Mouse (Mus musculus) urinary bladder, postnatal 25 days (tissue): ENCODE results near the gene Map4k5.
A peak's percentile ranks its signal among the peaks of the same experiment; 100 is the strongest.

Source experiments
- DNase-seq: peaks from one replicate; pipeline ENCODE4 v3.0.0; 2022; ENCODE audit warnings: low spot score

Gene Map4k5

GRCm38 (mm10) chr12:69838376-69838775 lies 54.6 kb downstream of the Map4k5 start:
- no peak for DNase-seq

DNA sequence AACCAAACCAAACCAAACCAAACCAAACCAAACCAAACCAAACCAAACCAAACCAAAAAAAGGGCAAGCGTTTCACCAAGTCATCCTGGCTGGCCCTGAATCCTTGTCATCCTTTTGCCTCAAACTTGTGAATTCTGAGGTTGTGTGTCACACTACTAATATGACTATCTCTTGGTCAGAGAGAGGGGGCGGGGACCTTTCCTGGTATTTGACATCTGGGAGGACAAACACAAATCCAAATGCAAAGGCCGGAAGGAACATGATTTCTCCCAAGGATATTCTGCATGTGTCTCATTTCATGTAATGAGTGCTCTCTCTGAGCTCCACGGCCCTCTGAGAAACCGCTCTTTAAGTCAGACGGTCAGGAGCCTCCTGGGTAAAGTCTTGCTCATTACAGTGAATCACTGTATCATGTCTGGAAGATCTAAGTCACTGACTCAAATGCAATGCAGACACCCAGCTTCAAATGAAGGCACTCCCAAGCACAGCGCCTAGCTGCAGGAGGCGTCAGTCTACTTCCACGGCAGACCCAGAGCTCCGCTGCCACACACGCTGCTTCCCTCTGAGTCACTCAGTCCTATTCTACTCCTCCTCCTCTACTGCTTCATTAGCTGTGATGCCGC lies 58.9 kb downstream of the Map4k5 start:
- no peak for DNase-seq

GRCm38 (mm10) chr12:69831239-69831910 lies 61.6 kb downstream of the Map4k5 start:
- DNase-seq = no peak

DNA sequence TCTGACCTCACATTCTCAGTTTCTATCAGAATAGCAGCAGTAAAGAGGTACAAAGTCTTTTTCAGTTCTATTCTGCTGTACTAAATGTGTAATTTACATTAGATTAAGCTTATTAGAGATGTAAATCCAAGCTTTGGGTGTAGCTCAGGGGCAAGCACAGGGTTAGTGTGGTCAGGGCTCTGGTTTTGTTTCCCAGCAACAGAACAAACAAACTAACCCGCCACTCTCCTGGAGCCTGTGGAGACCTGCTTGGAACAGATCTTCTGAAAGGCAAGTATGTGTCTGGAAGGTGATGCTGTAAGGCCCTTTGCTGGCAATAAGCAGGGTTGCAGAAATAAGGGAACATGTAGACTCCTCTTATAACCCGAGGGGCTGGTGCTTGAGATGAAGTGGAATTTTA lies 64.8 kb downstream of the Map4k5 start:
- no peak for DNase-seq

GRCm38 (mm10) chr12:69824881-69825597 lies 68.0 kb downstream of the Map4k5 start:
- no peak for DNase-seq

GRCm38 (mm10) chr12:69814272-69814671 lies 78.7 kb downstream of the Map4k5 start:
- no peak for DNase-seq

DNA sequence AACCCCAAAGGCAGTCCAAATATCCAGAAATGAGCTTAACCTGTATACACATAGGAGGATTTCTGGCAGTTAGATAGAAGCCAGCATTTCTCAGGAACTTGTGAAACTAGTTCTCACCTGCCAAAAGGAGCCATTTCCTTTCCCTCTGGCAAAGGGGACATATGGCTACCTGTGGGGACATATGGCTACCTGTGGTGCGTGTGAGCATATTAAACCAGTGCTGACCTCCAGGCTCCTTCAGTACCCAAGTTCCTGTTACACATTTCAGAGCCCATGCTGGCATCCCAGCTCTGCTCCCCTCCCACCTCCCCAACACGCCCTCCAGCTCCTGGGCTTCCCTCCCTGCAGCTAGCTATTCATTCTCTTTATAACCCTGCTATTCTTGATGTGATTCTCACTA lies 79.4 kb downstream of the Map4k5 start:
- DNase-seq = no peak

GRCm38 (mm10) chr12:69812986-69813385 lies 80.0 kb downstream of the Map4k5 start:
- DNase-seq = no peak

DNA sequence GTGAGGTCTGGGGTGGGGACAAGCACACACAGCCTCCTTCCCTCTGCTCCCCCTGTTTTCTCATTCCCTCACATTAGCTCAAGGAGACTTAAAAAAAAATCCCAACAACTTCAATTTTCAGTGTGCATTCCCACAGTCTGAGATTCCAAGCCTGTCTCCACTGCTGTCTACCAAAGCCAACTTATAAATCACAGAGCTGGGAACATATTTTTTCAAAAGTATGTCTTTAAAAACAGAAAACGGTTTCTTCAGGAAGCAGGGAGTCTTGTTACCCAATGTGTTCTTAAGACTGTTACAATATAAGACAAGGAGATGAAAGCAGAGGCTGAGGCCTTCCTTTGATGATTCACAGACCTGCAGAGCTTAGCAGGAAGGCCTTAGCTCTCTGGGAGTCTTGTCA lies 81.0 kb downstream of the Map4k5 start:
- DNase-seq = no peak

GRCm38 (mm10) chr12:69809439-69809838 lies 83.6 kb downstream of the Map4k5 start:
- DNase-seq = no peak

- no peak for DNase-seq
These were observed 85.5 kb downstream of the Map4k5 start for GRCm38 (mm10) chr12:69807399-69807985.

GRCm38 (mm10) chr12:69805148-69805547 lies 87.9 kb downstream of the Map4k5 start:
- no peak for DNase-seq

- no peak for DNase-seq
These were observed 88.5 kb downstream of the Map4k5 start for GRCm38 (mm10) chr12:69804393-69805070.

DNA sequence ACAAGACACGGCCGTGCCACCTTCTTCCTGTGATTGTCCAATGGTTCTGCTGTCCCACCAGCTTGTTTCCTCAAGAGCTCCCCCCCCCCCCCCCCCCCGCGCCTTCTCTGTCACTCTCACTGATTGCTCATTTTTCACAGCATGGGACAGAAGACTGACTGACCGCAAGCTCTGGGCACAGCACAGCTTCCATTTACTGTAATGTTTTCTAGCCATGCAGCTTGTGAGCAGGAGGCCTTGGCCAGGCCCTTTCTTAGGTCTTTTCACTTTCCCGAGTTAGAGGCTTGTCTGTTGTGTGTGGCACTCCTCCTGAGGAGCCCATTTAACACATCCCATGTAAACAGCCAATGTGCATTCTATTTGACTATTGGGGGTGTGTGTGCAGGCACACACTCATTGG lies 89.8 kb downstream of the Map4k5 start:
- no peak for DNase-seq

- no peak for DNase-seq
These were observed 92.4 kb downstream of the Map4k5 start for GRCm38 (mm10) chr12:69800586-69800985.

- no peak for DNase-seq
These were observed 96.7 kb downstream of the Map4k5 start for GRCm38 (mm10) chr12:69796311-69796710.

- DNase-seq = peak; percentile 33
These were observed 102.2 kb downstream of the Map4k5 start, which contains the start of gene Cdkl1 for GRCm38 (mm10) chr12:69790530-69791505. Gene Cdkl1 (minus strand): TSS chr12:69791267.

DNA sequence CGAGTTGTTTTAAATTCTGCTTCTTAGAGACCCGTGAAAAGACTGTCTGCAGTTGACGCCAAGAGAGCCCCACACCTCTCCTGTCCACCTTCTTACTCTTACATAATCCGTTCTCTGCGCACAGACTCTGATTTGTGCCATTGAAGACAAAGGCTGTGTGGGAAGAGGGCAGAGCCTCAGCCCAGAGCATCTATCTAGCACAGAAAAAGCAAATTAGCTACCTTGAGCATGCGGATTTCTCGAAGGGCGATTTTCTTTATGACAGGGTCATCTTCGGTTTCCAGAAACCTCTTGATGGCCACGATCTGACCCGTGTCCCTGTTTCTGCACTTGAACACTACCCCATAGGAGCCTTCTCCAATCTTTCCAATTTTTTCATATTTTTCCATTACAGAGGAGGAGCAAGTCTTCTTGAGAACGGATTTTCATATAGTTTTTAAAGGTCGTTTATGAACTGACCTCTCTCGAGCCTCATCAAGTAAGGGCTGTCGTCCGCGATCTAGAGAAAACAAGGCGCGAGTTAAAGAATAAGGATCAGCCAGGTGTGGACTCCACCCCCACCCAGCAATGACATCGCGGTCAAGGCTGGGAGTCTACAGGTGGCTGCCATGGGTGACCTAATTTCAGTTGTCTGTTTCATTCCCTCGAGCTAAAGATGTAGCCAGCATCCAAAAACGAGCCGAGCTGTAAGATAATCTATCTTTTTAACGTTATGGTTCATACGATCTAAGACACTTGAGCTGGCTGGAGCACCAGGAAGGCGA lies 103.1 kb downstream of the Map4k5 start:
- DNase-seq = no peak

- DNase-seq = no peak
These were observed 104.6 kb downstream of the Map4k5 start for GRCm38 (mm10) chr12:69788380-69788779.

- no peak for DNase-seq
These were observed 107.5 kb downstream of the Map4k5 start for GRCm38 (mm10) chr12:69785471-69785870.
